Mouse (Mus musculus): Measurements from ENCODE around the gene Zfp365. TPM values are rescaled to one million over a fixed set of nuclear protein-coding genes. Genes with fewer than 3 reads are reported as not detected.

Gene Zfp365
- total RNA-seq, 2 experiments from 2014 or later = 0.12 to 0.20 TPM

DNA sequence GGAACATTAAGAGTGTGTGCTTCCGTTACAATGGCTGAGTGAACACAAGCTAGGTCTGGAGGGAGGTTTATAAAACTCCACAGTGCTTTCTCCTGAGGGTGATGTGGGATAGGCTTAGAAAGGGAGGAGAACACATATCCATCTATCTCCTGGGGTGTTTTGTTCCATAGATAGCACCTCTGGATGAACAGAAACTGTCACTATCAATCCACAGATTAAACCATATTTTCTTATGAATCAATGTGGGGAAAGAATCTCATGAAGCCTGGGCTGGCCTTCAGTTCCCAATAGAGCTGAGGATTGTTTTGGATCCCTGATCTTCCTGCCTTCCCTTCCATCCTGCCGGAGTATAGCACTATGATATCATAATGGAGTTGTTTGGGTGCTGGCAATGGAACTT lies 5.5 kb downstream of the Zfp365 start:
- no peak for DNase-seq
- intact Hi-C loops (cut with DNase I) = no loop called here

DNA sequence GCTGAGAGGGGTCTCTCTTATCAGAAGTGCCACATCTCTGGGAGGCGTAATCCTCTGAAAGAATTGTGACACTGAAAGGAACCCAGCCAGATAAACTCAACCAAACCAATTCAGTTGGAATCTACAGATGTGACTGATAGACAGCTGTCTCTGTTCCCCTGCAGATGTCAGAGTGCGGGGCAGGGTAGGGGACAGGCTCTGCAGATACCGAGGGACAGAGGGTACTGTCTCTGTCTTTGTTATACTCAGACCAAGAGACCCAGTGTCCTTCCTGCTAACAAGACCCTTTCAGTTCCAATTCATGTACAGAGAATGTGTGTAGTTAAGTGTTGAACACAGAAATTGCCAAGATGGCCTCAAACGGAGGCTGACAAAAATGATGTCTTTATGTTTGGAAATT lies 6.4 kb downstream of the Zfp365 start:
- intact Hi-C loops (cut with DNase I) = no loop called here

DNA sequence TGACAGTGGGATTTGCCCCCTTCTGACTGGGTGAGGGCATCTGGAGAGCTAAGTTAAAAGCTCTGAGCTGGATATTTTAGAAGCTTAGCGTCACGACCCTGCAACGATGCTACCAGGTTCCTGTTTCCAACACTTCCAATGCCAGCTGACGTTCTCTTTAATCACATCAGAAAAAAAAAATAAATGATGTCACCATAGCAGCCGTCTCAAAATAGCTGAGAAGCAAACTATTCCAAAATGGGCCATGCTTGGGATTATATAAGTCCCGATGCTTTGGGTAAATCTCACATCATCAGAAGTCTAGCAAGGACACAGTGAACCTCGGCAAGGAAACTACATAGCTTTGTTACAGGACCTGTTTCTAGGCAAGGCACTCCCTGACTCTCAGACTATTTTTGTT lies 9.1 kb downstream of the Zfp365 start:
- no peak for DNase-seq
- intact Hi-C loops (cut with DNase I) = no loop called here

More for the DNA sequence above, 6.4 kb downstream of the Zfp365 start:
- DNase-seq = no peak

DNA sequence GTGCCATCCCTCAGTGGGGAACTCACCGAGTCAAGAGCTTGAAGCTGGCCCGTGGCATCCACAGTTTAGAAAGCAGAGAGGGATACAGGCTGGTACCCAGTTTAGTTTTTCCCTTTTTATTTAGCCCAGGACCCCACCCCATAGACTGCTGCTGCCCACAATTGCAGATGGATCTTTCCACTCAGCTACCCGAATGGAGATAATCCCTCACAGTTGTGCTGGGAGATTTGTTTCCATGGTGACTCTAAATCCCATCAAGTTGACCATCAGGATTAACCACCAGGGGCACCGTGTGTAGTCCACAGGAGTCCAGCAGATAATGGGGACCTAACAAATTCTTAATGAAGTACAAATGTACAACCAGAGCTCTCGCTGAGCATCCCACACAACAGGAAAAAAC lies 11.3 kb downstream of the Zfp365 start:
- no peak for DNase-seq
- intact Hi-C loops (cut with DNase I) = no loop called here

DNA sequence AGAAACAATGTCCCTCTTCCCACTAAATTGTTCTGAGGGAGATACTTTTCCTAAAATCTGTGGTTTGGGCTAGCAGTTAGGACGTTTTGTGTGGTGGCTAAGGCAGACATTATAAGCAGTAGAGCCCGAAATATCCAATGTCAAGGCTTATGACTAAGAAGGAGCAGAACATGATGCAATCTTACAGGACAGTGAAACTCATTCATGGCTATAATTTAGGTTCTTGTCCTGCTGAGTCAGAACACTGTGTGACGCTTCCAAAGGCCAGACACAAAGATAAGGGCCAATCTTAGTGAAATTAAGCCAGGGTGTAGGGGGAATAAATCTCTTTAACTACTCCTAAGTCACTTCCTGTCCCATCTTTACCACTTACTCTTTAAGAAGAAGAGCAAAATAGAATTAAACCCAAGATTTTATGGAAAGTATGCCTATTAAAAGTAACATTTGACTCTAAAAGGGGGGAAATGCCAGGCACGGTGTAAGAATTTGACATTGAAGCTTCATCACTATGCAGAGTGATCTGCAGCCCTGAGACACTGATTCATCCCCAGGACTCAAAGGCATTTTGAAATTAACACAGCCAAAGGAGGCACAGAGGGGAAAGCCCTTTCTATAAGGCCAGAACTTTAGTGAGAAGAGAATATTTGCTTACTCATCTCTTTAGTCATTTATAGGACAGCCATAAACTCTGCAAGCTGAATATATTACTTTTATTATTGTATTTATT lies 13.3 kb downstream of the Zfp365 start:
- DNase-seq = no peak
- intact Hi-C loops (cut with DNase I) = no loop called here

DNA sequence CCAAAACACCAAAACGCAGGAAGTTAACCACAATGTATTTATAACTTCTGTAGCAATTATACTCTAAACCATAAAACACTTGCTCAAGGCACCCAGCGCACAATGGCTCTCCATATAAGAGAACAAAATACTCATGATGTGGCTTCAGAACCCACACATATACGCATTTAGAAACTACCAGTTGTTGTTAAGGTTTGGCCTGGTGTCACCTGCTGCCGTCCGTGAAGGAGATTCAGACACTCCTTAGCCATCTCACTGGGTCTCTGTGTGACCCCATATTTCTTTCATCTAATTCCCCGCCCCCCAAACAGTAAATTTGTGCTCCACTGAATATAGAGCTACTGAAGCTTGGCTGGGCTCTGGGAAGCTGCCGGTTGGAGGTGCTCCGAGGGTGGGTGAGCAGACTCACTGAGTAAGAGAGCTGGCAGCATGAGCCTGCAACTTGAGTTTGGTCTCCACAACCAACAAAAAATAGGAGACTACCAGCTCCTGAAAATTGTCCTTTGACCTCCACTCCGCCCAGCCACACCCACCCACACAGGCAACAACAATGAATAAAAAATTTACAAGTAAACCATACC lies 14.0 kb downstream of the Zfp365 start:
- DNase-seq = no peak
- intact Hi-C loops (cut with DNase I) = no loop called here

DNA sequence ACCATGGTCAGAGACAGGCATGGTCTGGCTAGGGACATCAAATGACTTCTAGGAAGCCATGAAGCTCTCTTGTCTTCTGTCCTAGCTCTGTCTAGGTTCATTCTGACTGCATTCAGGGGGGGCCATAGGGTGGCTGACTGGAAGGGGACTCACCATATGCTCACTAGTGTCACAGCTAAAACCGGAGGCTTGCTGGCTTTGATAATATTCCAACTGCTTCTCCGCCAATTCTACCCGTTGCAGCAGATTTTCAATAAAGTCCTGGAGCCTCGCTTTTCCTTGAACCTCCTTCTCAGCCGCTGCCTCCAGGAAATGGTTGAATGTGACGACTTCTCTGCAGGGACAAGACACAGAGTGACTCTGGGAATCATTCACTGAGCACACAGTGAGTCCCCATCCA lies 15.2 kb downstream of the Zfp365 start:
- intact Hi-C loops (cut with DNase I) = no loop called here
- no peak for DNase-seq

DNA sequence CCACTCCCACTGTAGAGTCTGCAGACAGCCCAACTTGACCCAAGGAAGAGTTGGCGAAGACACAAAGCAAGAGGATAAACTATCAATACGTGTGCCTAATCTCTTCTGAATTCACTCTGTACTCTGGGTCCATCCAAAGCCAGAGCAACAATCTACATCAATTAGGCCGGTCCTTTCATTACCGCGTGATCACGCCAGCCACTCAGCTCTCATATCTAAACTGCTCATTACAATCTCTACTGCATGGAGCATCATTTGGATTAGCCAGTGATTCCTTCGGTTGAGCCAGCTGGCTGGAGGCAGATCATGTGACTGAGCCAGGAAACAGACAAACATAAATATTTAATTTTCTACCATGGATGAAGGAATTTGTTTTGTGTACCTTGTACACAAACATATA lies 17.8 kb downstream of the Zfp365 start:
- no peak for DNase-seq
- intact Hi-C loops (cut with DNase I) = no loop called here

DNA sequence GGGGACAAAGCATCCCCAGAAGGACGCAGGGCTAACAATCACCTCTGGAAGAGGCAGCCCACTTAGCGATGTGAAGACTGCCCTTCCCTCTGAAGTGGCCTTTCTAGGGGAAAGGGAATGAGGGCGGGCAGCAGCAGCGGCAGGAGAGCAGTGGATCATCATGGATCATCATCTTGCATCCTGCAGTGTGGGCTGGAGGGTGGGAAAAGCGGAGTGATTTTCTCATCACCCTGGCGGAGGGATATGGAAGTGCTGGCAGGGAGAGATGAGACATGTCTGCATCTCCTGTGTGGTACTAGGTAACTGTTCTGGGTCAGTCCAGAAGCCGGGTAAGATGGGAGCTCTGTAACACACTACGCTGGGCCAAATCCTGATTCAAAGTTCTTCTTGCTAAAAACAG lies 18.4 kb downstream of the Zfp365 start:
- intact Hi-C loops (cut with DNase I) = no loop called here
- no peak for DNase-seq

DNA sequence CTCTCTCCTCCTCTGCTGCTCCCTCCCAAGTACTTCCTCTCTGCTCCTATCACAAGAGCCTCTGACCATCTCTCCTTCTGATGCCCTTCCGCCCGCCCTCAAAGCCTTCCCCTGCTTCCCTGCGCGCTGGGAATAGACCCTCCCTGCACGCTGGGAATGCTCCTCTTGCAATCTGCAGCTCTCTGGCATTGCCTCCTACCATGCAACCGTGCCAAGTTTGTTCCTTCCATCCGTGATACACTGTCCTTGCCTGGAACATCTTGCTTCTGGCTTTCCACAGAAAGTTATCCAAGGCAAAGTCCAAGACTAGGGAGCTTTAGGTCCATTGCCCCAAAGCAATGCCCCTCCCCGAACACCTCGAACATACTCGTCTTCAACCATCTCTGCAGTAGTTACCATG lies 19.2 kb downstream of the Zfp365 start:
- intact Hi-C loops (cut with DNase I) = no loop called here
- no peak for DNase-seq

DNA sequence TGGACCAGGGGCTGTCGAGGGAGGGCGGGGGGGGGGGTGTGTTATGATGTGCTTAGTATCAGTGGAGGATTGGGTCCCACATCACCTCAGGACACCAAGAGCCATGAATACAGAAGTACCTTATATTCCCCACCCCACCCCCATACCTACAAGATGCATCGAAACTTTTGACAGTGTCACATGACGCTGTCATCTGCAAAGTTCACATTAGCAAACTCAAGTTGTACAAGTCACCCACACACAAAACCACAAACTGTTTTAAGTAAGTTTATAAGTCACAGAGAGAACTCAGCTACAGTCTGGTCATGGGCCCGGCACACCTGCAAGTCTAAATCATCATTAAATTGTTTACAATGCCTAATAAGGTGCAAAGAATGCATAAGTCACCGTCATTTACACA lies 21.3 kb downstream of the Zfp365 start:
- intact Hi-C loops (cut with DNase I) = no loop called here

DNA sequence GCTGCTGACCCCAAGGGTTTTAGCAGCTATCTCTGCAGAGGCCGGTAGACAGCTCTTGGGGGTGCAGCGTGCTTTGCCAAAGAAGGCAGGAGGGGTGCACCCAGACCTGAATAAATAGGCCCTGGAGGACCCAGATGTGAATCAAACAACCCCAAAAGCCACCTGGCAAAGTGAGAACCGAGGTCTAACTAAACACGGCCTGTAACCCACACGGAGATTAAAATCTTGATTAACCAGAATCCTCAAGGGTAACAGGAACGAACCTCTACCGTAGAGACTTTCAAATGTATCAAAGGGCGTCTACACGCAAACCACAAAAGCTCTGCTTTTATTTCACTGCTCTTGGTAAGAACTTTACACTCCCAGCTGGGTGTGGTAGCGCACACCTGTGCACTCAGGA lies 24.5 kb downstream of the Zfp365 start:
- intact Hi-C loops (cut with DNase I) = no loop called here
- no peak for DNase-seq

More for the DNA sequence above, 21.3 kb downstream of the Zfp365 start:
- no peak for DNase-seq

DNA sequence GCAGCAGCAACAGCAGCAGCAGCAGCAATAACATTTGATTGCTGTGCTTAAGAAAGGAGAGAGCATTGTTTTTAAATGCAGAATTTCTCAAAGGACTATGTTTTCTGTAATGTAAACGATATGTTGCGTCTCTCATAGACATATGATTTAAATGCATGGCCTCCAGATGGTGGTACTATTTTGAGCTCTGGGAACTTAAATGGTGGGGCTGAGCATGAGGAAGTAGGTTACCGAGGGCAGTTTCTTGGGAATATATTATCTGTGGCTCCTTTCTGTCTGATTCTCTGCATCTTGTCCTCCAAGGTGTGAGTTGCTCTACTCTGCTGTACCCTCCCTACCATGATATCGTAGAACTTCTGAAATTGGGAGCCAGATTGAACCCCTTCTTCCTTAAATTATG lies 31.8 kb downstream of the Zfp365 start:
- no peak for DNase-seq
- intact Hi-C loops (cut with DNase I) = no loop called here

DNA sequence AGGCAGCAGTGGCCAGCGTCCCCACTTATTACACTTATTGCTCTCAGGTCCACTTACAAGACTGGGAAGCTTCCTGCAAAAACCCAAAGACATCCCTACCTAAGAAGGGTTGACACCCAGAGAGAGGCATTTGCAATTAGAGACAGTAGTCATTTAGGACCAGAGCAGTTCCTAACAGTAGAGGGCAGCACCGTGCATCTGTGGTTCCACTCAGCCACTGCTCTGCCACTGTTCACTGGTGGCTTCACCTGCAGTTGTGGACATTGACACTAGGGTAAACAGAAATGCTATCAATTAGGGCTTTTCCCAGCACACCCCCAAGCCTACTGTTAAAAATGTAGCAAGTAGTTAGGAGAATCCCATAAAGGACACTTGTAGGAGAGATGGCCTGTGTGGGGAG lies 40.7 kb downstream of the Zfp365 start:
- DNase-seq = peak; percentile 22 to 31
- intact Hi-C loops (cut with DNase I) = loop anchor here (2.0 to 5.0 kb wide), 4 partner anchors 113 to 410 kb away; no protein-coding TSS in a partner anchor

DNA sequence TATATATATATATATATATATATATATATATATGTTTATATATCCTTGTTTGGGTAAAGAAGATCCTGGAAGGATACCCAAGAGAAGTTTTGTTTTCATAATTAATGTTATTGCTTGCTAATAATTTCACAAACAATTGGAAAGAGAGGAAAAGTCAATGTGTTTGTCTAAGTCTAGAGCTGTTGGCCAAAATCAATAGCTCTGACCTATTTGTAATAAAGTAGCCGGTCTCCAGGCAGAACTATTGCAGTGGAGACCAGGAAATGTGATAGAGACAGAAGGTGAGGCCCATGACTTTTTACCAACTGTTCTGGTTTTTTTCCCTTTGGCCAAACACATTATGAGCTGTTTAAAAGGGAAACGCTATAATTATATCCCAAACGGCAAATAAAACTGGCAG lies 44.2 kb downstream of the Zfp365 start:
- intact Hi-C loops (cut with DNase I) = no loop called here

DNA sequence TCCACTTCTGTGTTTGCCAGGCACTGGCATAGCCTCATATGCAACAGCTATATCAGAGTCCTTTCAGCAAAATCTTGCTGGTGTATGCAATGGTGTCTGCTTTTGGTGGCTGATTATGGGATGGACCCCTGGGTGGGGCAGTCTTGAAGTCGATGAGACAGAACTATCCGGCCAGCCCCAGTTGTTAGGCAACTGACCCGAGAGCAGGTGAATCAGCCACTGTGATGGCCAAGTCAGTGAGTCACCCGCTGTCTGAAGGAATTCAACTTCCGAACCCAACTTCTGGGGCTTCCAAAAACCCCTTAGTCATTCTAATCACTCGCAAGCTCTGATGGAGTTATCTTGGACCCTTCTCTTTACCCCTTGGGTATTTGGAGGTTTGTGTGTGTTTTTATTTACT lies 46.6 kb downstream of the Zfp365 start:
- intact Hi-C loops (cut with DNase I) = no loop called here
- DNase-seq = no peak

More for the DNA sequence above, 44.2 kb downstream of the Zfp365 start:
- no peak for DNase-seq

DNA sequence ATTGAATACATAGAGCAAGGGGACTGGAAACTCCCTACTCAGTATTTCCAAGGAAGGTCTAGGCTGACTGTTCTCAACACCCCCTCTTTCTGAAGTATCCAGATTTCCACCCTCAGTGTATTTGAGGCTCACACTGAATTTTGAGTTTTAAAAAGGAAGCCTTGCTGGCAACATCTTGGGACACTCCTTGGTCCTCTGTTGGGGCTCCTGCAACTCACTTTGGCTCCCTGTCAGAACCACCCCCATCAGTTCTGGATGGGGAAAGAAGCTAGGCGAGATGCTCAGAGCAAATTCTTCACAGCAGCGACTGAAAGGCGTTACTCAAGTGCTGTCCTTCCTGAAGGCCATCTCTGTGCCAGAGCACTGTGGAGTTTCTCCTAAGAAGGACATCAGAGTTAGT lies 47.4 kb downstream of the Zfp365 start:
- intact Hi-C loops (cut with DNase I) = no loop called here
- no peak for DNase-seq

DNA sequence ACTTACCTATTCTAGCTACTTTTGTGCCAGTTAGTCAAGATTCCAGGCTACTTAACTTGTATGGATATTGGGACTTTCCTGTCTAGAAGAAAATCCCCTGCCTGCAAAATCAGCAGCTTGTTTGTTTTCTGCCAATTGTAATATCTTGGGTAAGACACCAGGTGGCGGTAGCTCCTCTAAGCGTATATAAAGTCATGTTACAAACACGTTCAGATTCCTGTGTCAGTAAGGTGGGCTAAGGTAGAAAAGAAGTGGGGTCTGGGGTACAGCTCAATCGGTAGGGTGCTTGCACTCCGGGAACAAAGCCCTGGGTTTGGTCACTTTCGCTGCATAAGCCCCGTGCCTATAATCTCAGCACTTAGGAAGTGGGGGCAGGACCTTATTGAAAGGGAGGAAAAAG lies 50.1 kb downstream of the Zfp365 start:
- intact Hi-C loops (cut with DNase I) = no loop called here
- no peak for DNase-seq

DNA sequence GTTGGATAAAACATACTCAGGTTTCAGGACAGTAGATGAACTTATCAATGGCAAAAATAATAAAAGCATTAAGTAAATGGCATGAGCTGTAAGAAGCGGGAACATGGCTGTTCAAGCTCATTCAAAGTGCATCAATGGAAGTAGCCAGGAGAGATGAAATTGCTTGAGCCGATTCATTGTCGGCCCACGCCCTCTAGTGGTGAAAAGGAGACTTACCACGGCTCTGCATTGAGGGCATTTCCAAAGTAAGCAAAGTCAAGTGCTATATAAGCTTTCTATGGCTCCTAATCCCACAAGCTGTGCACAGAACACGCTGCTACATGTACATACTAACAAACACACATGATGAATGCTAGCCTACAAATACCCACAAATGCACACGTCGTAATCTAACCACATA lies 53.6 kb downstream of the Zfp365 start:
- DNase-seq = peak; percentile 51 to 59
- intact Hi-C loops (cut with DNase I) = loop anchor here (2.0 to 5.0 kb wide), 2 partner anchors 324 to 542 kb away; partner anchors contain the start of gene Egr2

DNA sequence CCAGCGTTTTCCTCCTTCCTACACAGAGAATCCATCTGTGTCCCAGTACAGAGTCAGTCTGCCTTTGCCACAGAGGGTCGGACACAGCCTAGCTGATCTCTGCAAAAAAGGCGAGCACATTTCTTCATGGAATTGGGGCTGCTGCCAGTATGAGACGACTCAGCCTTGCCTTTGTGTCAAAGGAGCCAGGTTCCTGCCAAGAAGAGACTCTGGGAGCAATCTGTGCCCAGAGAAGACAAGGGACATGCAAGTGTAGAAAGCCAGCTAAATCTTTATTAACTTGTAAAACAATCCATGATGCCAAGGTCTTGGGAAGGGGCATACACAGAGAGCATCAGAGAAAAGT lies 54.9 kb downstream of the Zfp365 start:
- no peak for DNase-seq
- intact Hi-C loops (cut with DNase I) = loop anchor here (5.0 kb wide), 1 partner anchor 540 kb away; no protein-coding TSS in a partner anchor

DNA sequence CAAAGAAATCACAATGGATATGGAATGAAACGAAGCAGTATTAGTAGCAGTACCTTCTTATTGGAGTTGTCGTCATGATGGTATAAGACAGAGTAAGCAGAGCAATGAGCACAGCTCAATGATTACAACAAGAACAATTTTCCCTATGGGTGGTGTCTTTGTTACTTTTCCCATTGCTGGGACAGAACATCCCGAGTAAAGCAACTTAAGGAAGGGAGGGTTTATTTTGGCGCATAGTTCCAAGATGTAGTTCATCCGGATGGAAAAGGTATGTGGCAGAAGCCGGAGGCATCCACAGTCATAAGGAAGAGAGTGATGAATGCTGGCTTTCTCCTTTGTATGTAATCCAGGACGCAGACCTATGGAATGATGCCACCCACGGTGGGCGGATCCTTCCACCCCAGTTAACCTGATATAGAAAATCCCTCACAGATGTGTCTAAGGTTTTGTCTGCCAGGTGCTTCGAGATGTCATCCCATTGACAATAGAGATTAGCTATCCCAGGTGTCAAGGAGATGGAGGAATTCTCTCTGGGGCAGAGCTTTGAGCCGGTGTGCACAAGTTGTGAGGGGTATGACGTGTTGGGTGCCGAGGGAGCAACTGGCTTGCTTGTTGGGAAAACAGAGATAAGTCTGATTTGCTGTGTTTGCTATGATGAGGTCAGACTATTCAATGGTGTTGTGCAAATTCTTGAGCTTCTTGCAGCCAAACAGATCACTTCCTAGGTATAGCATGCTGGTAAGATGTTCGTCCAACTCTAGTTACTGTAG lies 55.5 kb downstream of the Zfp365 start:
- DNase-seq = no peak

DNA sequence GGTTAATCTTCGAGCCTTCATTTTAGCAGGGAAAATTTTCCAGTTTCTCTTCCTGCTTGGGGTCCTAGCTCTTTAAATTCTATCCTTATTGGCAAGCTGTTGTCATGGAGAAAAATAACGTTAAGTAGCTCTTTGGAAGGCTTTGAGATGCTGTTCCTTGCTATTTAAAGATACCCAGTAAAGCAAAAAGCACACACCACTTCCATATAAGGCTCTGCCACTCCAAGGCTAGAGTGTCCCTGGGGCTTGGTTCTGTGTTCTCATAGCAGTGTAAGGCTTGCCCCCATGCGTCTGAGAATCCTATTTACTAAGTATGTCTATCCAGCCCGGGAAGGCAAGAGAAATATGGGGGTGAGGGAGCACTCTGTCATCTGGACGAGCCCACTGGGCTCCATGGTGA lies 56.7 kb downstream of the Zfp365 start:
- no peak for DNase-seq
- intact Hi-C loops (cut with DNase I) = loop anchor here (5.0 kb wide), 1 partner anchor 538 kb away; no protein-coding TSS in a partner anchor

More for the DNA sequence above, 55.5 kb downstream of the Zfp365 start:
- intact Hi-C loops (cut with DNase I) = loop anchor here (5.0 kb wide), 1 partner anchor 540 kb away; no protein-coding TSS in a partner anchor
